Mouse (Mus musculus) layer of hippocampus, adult 9-11 months (tissue): ENCODE results near the gene Tmem199.
"Not testable (repeated sequence)": the region's sequence is repeated elsewhere in the genome, so short reads cannot be mapped to it uniquely, and the experiment has no call there.

ENCODE experiments used
- DNase-seq: peaks from one replicate; pipeline ENCODE4 v3.0.0; 2022

Gene Tmem199

DNA sequence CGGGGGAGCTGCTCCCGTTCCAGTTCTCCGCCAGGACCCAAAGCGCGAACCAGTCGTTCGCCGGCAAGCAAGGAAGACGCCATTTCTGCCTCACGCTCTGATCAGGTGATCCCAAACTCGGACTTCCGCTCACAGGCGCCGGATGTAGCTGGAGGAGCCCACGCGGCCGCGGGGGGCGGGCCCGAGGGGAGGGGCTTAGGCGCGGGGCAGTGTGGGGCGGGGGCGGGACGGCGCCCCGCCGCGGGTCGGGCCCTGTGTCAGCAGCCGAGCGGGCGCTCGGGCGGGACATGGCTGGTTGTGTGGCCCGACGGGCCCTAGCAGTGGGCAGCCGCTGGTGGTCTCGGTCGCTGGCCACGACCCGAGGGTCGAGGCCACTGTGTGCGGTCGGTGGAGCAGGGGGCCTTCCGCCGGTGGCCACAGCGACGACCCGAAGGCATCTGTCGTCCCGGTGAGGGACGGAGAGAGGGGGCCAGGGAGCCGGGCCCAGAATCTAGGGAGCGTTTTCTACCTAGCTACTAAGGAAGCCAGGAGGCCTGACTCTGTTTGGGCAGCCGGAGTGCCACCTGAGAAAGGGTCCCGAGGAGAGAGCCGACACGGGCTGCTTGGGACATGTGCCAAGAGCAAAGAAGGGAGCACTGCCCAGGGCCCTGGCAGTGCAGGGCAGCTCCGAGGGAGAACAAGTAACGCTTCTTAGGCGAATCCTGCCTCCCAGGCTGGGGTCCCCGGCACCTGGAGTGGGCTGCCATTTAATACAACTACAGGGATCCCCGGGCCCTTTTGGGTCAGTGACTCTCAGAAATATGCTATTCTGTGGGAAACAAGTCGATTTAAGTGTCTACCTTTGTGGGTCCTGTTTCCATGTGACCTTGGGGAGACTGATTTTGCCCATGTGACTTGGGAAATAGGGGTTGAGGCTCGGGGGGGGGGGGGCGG is at the start of gene Tmem199, which contains the start of gene Poldip2:
Gene Tmem199 (minus strand): TSS at position 148 of the 933 bp plus-strand sequence.
Gene Poldip2 (plus strand): TSS at position 169 of the 933 bp plus-strand sequence.
- peak; percentile 92 for DNase-seq

GRCm38 (mm10) chr11:78560447-78560846 is 48.5 kb upstream of the Tmem199 start:
- DNase-seq, result peak; percentile 79

DNA sequence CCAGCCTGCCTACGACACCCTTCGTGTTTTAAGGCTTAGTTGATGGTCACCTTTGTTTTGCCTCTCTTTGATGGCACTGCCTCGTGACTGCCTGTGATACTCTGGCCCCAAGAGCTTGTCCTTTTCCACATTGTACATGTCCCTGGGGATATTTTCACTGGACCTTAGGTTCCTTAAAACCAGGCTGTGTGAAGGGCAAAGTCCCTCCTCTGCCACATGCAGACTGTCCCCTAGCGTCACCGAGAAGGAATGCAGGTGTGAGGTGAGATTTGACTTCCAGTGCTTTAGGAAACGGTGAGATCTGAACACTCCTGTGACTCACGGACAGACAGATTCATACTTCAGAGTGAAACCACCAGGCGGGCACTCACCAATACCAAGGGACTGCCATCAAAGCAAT is 45.3 kb upstream of the Tmem199 start:
- DNase-seq, result no peak

- DNase-seq, result no peak
Observed at GRCm38 (mm10) chr11:78556070-78556469, 44.1 kb upstream of the Tmem199 start.

DNA sequence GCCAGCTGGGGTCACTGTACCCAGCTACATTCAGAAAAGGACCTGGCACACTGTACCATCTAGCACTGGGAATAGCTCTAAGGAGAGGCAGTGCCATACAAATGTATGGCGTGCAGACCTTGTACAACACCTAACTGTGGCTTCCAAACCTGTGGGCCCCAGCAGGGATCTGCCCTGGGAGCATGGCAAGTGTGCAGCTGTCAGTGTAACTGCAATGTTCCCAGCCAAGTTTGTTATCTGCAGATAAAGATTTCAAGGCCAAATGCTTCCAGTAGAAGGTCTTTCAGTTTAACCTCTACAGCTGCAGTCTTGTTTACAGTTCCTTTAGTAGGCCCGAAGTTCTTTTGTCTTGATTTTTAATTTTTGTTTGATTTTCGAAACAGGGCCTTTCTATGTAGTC is 43.7 kb upstream of the Tmem199 start:
- no peak for DNase-seq

- DNase-seq, result no peak
Observed at GRCm38 (mm10) chr11:78551059-78551398, 39.1 kb upstream of the Tmem199 start.

- peak; percentile 99 for DNase-seq
Observed at GRCm38 (mm10) chr11:78550168-78551058, 38.4 kb upstream of the Tmem199 start, which contains the start of gene Tmem97. Gene Tmem97, minus strand, starts transcription at chr11:78550777.

DNA sequence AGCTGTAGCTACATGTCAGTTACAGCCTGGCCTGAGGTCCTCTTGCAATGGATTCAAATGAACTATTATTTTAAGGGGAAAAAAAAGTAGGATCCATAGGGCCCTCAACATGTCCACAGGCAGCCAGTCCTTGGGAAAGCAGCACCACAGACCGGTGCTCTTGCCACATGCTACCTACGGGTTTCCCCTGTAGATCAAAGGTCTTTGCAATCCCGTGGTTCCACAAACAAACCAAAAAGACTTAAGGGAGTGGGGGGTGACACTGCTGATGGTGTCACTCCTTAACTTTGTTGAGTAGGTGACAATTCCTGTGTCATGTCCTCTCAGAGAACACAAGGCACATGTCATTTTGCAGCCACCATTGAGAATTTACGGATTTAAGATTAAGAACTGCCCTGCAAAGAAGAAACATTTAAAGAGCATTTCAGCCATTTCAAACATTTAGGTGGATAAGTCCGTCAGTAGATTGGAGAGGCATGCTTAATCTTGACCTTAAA is 37.6 kb upstream of the Tmem199 start:
- no peak for DNase-seq

DNA sequence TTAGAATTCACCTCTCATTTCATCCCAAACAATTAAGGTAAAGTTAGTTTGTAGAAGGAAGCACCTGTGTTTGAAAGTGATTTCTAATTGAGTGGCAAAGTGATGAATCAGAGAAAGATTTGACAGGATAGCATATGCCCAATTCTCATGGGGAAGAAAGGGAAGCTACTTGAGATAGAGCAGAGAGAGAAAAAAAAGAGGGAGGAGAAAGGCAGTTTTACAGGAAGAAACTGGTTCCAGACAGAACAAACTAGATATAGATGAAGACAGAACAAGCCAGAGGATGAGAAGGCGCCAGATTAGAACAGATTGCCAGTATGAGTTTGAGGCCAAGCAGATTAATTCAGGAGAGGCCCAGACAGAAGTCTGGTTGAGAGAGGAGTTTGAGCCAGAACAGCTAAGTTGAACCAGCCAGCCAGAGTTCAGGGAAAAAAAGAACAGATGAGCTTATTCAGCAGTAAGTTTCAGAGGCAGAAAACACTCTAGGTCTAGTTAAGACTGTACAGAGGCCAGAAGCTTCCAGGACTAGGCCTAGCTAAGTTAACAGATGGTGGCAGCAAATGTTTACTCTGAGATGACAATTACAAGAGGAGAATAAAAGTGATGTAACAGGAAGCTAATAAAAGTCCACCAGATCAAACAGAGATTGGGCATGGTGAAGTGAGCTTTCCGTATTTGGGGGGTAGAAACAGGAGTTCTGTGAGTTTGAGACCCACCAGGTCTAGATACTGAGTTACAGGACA is 35.9 kb upstream of the Tmem199 start:
- no peak for DNase-seq

DNA sequence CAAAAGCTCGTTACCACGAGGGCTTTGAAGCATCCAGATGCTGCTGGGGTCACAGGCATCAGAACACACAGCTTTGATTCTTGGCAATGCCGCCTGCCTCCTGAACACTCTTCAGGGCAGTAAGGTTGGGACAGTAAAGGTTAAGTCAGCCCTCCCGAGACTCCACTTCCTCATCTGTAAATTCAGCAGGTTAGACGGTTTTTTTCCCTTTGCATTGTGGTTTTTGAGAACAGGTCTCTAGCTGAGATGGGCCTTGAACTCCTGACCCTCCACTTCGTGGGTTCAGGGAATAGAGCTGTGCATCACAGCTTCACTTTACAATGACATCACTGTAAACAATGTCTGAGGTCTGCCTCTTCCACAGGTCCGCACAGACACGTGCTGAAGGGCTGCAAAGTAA is 33.2 kb upstream of the Tmem199 start:
- no peak for DNase-seq

GRCm38 (mm10) chr11:78544449-78545111 is 32.6 kb upstream of the Tmem199 start:
- no peak for DNase-seq

DNA sequence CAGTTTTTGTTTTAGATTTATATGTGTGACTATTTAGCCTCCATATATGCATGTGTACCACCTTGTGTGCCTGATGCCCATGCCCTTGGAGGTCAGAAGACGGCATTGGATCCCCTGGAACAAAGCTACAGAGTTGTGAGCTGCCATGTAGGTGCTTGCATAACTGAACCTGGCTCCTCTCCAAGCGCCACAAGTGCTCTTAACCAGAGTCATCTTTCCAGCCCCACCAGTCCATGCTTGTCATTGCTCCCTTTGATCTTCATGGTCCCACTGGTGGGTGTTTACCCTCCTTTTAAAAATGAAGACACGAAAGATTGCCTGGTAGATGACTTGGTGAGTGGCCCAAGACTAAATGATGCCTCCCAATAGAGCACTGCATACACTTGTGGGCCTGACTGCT is 28.4 kb upstream of the Tmem199 start:
- DNase-seq, result no peak

DNA sequence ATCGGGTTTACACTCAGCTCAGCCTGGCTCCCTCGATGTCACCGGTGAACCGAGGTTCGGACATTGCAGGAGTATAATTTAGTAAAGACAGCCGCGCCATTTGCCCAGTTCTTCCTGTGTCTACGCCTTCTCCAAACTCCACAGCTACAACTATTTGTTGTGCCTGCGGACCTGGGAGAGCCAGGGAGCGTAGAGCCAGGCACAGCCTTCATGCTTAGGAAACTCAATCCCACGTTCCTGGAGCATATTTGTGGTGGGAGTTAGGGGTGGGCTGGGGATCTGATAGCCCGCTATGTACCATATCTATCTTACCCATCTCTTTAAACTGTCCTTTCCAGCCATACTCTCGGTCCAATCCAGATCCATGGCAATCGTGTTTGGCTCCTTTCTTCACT is 24.7 kb upstream of the Tmem199 start:
- DNase-seq, result no peak

DNA sequence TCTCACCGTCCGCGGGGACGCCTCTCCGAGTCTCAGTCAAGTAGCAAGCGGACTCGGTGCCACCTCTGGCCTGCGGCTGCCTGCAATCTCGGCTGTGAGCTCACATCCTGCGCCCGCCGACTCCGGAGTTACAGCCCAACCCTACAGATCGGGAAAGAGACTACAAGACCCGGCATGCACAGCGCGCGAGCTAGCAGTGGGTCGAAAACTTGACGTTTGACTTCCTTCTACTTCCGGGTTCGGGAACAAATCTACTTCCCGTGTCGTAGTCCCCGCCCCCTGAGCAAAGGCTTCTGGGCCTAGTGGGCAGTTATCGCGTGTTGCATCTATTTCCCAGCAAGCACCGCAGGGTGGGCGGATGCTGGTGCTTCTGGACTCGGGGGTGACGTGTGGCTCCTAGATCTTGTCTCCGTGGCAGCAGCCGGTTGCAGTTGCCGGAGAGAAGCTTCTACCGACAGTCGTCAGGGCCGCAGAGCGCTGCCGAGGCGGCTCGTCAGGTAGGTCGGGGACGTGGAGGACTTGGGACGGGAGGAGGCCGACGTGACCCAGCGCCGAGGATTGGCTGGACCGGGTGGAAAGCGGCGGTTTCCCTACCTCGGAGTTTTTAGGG is 24.2 kb upstream of the Tmem199 start, which contains the start of the genes Tnfaip1 and Ift20:
Gene Tnfaip1 (minus strand): TSS at position 253 of the 610 bp plus-strand sequence.
Gene Ift20 (plus strand): TSS at position 282 of the 610 bp plus-strand sequence.
- peak; percentile 99 for DNase-seq

DNA sequence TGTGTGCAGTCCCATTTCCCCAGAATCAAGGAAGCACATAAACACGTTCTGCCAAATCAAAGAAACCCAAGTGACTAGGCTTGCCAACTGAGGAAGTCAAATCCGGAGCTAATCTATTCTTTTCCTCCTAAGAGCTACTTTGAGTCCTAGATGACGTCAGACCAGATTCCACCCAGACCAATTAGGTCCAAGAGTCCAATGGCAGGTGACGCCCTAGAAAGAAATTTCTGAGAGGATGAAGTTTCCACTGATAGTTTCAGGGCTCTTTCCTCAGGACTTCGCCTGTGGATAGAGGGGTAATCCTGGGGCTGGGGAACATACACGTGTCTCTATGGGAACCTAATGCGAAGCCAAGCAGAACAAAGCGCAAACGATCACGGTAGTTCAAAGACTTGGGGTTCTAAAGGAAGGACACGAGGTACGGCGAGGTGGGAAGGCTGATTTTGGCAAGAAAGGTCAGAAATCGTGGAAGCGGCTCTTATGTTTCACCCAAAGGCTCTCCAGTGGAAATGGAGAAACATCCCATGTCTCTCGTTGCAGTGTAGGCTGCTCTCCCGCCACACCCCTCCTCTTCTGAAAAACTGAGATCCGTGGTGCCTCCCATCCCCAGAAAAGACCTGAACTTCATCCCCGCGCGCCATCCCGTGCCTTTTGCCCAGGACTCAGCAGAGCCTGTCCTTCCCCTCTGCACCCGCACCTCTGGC is 23.6 kb upstream of the Tmem199 start:
- peak; percentile 44 for DNase-seq

DNA sequence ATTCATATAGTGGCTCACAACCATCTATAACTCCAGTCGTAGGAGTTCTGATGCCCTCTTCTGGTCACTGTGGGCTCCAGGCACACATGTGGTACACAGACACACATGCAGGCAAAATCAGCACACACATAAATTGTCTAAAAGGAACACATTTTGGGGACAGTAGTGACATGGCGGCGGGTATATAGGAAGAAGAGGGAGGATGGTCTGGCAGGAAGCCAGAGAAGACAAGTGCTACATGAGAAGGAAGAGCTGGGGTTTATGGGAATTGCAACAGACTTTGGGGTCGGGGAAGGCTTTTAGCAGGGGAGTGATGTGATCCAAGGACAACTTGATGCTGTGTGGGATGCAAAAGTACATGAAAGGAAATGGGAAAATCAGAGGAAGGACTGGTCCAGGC is 22.5 kb upstream of the Tmem199 start:
- no peak for DNase-seq

DNA sequence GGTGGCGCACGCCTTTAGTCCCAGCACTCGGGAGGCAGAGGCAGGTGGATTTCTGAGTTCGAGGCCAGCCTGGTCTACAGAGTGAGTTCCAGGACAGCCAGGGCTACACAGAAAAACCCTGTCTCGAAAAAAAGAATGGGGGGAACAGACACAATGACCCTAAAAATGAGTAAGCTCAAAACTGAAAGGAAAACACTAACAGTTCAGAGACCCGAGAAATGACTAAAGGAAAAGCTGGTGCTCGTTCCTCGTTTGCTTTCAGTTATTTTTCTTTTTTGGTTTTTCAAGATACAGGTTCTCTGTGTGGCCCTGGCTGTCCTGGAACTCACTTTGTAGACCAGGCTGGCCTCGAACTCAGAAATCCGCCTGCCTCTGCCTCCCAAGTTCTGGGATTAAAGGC is 19.5 kb upstream of the Tmem199 start:
- not testable (repeated sequence) for DNase-seq

DNA sequence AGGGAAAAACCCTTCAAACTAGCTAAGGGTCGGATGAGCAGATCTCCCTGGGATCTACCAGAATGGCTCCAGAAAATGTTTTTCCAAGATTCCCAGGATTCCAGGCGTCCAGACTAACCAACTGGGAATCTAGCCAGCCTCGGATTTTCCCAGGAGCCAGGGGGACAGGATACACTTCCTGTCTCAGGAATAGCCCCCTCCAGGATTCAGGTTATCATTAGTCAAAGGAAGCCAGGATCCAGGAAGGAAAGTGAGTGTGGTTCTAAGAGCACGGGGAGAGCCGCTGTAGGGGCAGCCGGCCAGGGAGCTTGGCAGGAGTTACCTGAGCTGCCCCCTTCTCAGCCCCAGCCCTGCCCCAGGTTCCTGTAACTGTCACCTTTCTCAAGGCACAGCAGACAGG is 19.1 kb upstream of the Tmem199 start:
- DNase-seq, result no peak

GRCm38 (mm10) chr11:78530001-78530400 is 18.0 kb upstream of the Tmem199 start:
- DNase-seq, result no peak

DNA sequence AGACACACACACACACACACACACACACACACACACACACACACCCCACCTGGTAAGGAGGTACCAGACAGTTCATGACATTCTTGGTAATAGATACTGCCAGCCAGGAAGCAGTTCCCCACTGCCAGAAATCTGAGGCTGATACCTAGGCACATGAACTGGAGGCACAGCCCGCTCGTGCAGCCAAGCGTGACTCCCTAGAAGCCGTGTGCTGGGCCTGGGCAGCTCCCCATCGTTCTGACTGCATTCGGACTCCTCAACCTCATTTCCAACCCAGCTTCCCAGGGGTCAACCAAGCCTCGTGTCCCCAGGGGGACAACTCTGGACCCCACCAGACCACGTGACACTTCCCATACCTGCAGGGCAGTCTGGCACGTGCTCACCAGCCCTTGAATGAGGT is 16.7 kb upstream of the Tmem199 start:
- DNase-seq, result no peak

GRCm38 (mm10) chr11:78524838-78525237 is 12.9 kb upstream of the Tmem199 start:
- no peak for DNase-seq
